7 mouse cellular contexts compared by ENCODE assay signal in genomic region chr9:103758930-103759695, GRCm38 (mm10). TPM values are rescaled to one million over a fixed set of nuclear protein-coding genes. Genes with fewer than 3 reads are reported as not detected.
A peak's percentile ranks its signal among the peaks of the same experiment; 100 is the strongest.
DNase-seq lines count a peak whose midpoint lies in the region; ATAC-seq lines count a peak whose summit lies in the region.

No protein-coding gene starts in this region.

- 6% methylated on average over 20 of the region's 20 CpGs for WGBS in midbrain, embryonic 14.5 days

- H3K27me3 ChIP-seq in midbrain, embryonic 14.5 days (ENCODE audit: control insufficient read depth, insufficient read depth, low read length) = peaks cover 12% of the 10 kb centered on the region; the same call in 1 of the 2 replicates

- no peak overlapping the region for H3K27ac ChIP-seq in midbrain, embryonic 14.5 days (replicated peaks; ENCODE audit: low read depth, low read length)

- no peaks in the 10 kb centered on the region for H3K9me3 ChIP-seq in midbrain, embryonic 14.5 days (ENCODE audit: control insufficient read depth, low read length)

- intact Hi-C loops in left cerebral cortex, postnatal 14 days (cut with DNase I) = loop anchor here (2.0 kb wide), 1 partner anchor 134 kb away; no protein-coding TSS in a partner anchor

- H3K4me1 ChIP-seq in midbrain, embryonic 14.5 days (ENCODE audit: control insufficient read depth, insufficient read depth, low read length) = 0 out of 2 replicates have a peak, but pooled peaks cover 6% of the 10 kb centered on the region

- H3K36me3 ChIP-seq in midbrain, embryonic 14.5 days (ENCODE audit: control insufficient read depth, insufficient read depth, low read length) = no peaks in the 10 kb centered on the region

- no peak overlapping the region; the same call in 1 of the 2 replicates for H3K9ac ChIP-seq in midbrain, embryonic 14.5 days (replicated peaks; ENCODE audit: low read length)

- H3K4me2 ChIP-seq in midbrain, embryonic 14.5 days (ENCODE audit: low read length) = peak overlapping the region; percentile 86

- DNase-seq in adrenal gland, adult 2 months = peak; percentile 79
- DNase-seq in gastrocnemius, postnatal 10 days = peak; percentile 71
- peak; percentile 46 for DNase-seq in hindlimb bud, embryonic 11.5 days (ENCODE audit: extremely low spot score, low read depth, low spot score)
- peak; percentile 91 to 93 for DNase-seq in left cerebral cortex, postnatal 14 days (ENCODE audit: low spot score in 2 of 2)
- DNase-seq in midbrain, embryonic 14.5 days = peak; percentile 95
- peak; percentile 14 to 52 for DNase-seq in spleen, postnatal 14 days (ENCODE audit: low spot score in 2 of 2)

- H3K4me3 ChIP-seq in midbrain, embryonic 14.5 days (replicated peaks; ENCODE audit: low read depth, low read length) = peak overlapping the region; percentile 19

- ATAC-seq in common myeloid progenitor, adult 5-6 weeks (replicated peaks; ENCODE audit: low read depth, poor library complexity, severe bottlenecking) = peak; percentile 75
- ATAC-seq in midbrain, embryonic 14.5 days (ENCODE audit: low FRiP score, low TSS enrichment) = no peak

RNA-seq across cellular contexts. Expression of gene Tmem108, which starts 2.5 kb away (rescaled TPM):
- 1 to 10 TPM; 4.4 to 4.9 TPM for total RNA-seq in adrenal gland, adult 2 months (2021)
- polyA plus RNA-seq in adrenal gland, adult 2 months (2012; rRNA removed) = 10.2 and 10.5 TPM in 2 replicates
- 0.39 TPM in 1 of 2 replicates, not detected in the other for total RNA-seq in common myeloid progenitor, adult 5-6 weeks (2017)
- under 1 TPM; 0.61 to 0.77 TPM for total RNA-seq in gastrocnemius, postnatal 10 days (2021)
- total RNA-seq in left cerebral cortex, postnatal 14 days (2021) = 10 to 100 TPM; 39.3 to 42.5 TPM
- 29.6 and 33.2 TPM in 2 replicates for polyA plus RNA-seq in midbrain, embryonic 14.5 days (2014; fragmentation: Nextera tagmentation; extraction: Ambion mirVana)

Comparison
In these comparisons a context has a peak if more than half of its experiments do, and no peak if none do; other contexts are left out.
1. DNase-seq: peak in every context shown above with its lines; median percentile 95 in midbrain, embryonic 14.5 days; 92 in left cerebral cortex, postnatal 14 days; 79 in adrenal gland, adult 2 months; 71 in gastrocnemius, postnatal 10 days; 46 in hindlimb bud, embryonic 11.5 days; 33 in spleen, postnatal 14 days.
2. RNA of gene Tmem108, which starts 2.5 kb away (total RNA-seq): 39.3 to 42.5 TPM in left cerebral cortex, postnatal 14 days; 4.4 to 4.9 TPM in adrenal gland, adult 2 months, 0.61 to 0.77 TPM in gastrocnemius, postnatal 10 days and 0.39 TPM in common myeloid progenitor, adult 5-6 weeks; every median in the first group is over 4 times any median in the second.